Mouse (Mus musculus) hindbrain, embryonic 14.5 days (tissue): Measurements from ENCODE around the gene Polrmt. TPM values are rescaled to one million over a fixed set of nuclear protein-coding genes. Genes with fewer than 3 reads are reported as not detected.

Source experiments
- ATAC-seq: fragments of 200-750 bp; cut with Nextera tagmentation; 2 replicates; pipeline ENCODE4 v1.8.0; 2017; ENCODE audit warnings: moderate number of reproducible peaks, mild to moderate bottlenecking, moderate TSS enrichment, moderate library complexity; ENCODE audit not compliant: low FRiP score
- DNase-seq: peaks from one replicate; pipeline ENCODE4 v3.0.0-alpha.2; 2015; ENCODE audit warnings: low spot score
- H3K27ac ChIP-seq: fragments of 300-500 bp; sonication (generic); 2 replicates; pipeline ENCODE4 v1.5.1; 2014; ENCODE audit warnings: mild to moderate bottlenecking, moderate library complexity
- H3K27me3 ChIP-seq: fragments of 300-500 bp; sonication (generic); 2 replicates; pipeline ENCODE4 v1.6.1; 2014; ENCODE audit warnings: mild to moderate bottlenecking, low read length, mixed read lengths; ENCODE audit not compliant: control insufficient read depth, insufficient read depth
- H3K36me3 ChIP-seq: fragments of 300-500 bp; sonication (generic); replicated peaks from 2 replicates; pipeline ENCODE4 v1.6.1; 2014; ENCODE audit not compliant: control insufficient read depth, insufficient read depth
- H3K4me1 ChIP-seq: fragments of 300-500 bp; sonication (generic); replicated peaks from 2 replicates; pipeline ENCODE4 v1.6.1; 2014; ENCODE audit warnings: antibody characterized with exemption, low read length, mixed read lengths; ENCODE audit not compliant: control insufficient read depth, insufficient read depth
- H3K4me2 ChIP-seq: fragments of 300-500 bp; sonication (generic); replicated peaks from 2 replicates; pipeline ENCODE4 v1.6.1; 2014; ENCODE audit warnings: mild to moderate bottlenecking, moderate library complexity
- H3K4me3 ChIP-seq: fragments of 300-500 bp; sonication (generic); replicated peaks from 2 replicates; pipeline ENCODE4 v1.5.1; 2014; ENCODE audit warnings: mild to moderate bottlenecking, low read length
- H3K9ac ChIP-seq: fragments of 300-500 bp; sonication (generic); 2 replicates; pipeline ENCODE4 v1.6.1; 2014
- H3K9me3 ChIP-seq: fragments of 300-500 bp; sonication (generic); 2 replicates; pipeline ENCODE4 v1.6.1; 2016; ENCODE audit warnings: low read length; ENCODE audit not compliant: control insufficient read depth
- WGBS: fragments of 180-500 bp; shearing (Covaris S2); extraction: QIAGEN DNeasy Blood & Tissue Kit; methylation state at CpG from one replicate; pipeline ENCODE4 v1.1.7; 2014; 5-methylcytosine and 5-hydroxymethylcytosine counted together
- polyA plus RNA-seq: library from polyadenylated mRNA; unstranded; fragments of >200 nt; fragmentation: Nextera tagmentation; extraction: Ambion mirVana; gene quantifications from 2 replicates; pipeline ENCODE4 v1.2.1, GENCODE M21; 2014

Gene Polrmt
- polyA plus RNA-seq, 1 experiment from 2014 or later, result 32.8 TPM

DNA sequence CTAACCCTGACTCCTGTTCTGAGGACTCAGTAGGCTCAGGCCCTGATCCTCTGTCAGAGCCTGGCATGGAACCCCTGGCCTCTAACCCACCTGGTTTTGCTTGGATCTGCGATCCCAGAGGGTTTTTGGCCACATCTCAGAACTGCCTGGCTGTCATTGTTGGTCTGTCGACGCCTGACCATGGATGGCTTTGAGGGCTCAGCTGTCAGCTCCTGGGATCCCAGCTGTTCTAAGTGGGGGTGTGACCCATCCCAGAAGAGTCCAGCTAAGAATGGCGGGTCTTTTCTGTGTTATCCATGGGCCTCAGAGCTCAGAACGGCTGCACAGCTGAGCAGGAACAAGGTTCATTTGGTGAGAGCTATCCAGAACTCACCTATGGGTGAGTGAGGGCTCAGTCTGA is 25.3 kb downstream of the Polrmt start:
- Histone ChIP-seq H3K27ac (no peak overlapping the region), H3K27me3 (peaks cover 27% of the 10 kb centered on the region), H3K9me3 (no peaks in the 10 kb centered on the region), H3K4me2 (no peak overlapping the region), H3K4me1 (peaks cover 15% of the 10 kb centered on the region), H3K4me3 (no peak overlapping the region), H3K36me3 (no peaks in the 10 kb centered on the region), H3K9ac (no peak overlapping the region)
- WGBS, result 54% methylated on average over 5 of the region's 5 CpGs
- no peak for DNase-seq
- ATAC-seq, result no peak

DNA sequence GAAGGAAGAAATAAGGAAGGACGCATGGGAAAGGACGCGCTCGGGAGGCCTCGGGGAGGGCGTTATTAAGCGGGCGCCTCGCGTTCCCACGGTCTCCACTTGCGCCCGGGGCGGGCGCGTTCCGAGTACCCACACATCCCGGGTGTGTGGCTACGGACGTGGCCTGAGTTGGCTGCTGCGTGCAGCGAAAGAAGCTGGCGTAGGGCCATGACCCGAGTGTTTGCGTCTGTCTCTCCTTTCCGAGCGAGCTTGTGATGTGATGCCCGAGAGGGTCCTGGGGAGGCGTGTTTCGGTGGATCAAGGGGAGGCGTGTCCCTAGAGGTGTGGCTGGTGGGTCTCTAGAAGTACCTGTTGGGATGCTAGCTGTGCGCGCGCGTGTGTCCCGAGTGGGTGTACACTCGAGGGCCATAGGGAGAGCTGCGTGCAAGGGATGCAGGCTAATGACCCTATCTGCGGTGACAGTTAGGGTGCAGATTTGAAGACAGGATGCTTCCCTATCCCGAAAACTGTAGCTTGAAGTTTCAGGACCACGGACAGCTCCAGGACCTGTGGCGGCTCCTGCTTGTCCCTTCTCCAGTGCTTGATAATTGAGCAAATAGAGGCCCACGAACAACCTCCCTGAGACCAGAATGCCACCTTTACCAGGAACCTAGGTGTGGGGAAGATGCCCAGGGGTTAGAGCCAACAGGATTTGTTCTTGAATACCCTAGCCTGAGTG is 28.6 kb downstream of the Polrmt start:
- H3K9me3 ChIP-seq, result no peaks in the 10 kb centered on the region
- H3K27ac ChIP-seq, result no peak overlapping the region
- ATAC-seq, result no peak
- H3K4me3 ChIP-seq, result peak overlapping the region; percentile 71
- peak overlapping the region; percentile 77 for H3K9ac ChIP-seq
- WGBS, result 5% methylated on average over 43 of the region's 43 CpGs
- peaks cover 15% of the 10 kb centered on the region for H3K4me1 ChIP-seq
- H3K27me3 ChIP-seq, result peaks cover 43% of the 10 kb centered on the region
- H3K4me2 ChIP-seq, result peak overlapping the region; percentile 91
- peak; percentile 65 for DNase-seq
- 0 out of 2 replicates have a peak, but pooled peaks cover 1% of the 10 kb centered on the region for H3K36me3 ChIP-seq

DNA sequence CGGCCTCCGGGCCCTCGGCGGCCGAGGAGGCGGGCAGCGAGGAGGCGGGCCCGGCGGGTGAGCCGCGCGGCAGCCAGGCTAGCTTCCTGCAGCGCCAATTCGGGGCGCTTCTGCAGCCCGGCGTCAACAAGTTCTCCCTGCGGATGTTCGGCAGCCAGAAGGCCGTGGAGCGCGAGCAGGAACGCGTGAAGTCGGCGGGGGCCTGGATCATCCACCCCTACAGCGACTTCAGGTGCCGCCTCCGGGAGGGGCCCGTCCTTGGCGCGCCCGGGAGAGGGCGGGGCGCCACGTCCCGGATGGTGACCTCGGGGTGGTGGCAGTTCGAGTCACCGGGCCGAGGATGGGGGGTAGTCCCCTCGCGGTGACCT is 29.4 kb downstream of the Polrmt start:
- peak overlapping the region; percentile 91 for H3K4me2 ChIP-seq
- peaks cover 7% of the 10 kb centered on the region for H3K36me3 ChIP-seq
- H3K4me1 ChIP-seq, result peaks cover 15% of the 10 kb centered on the region
- H3K9ac ChIP-seq, result peak overlapping the region; percentile 77
- under 1% methylated on average over 39 of the region's 44 CpGs for WGBS
- H3K9me3 ChIP-seq, result no peaks in the 10 kb centered on the region
- peak overlapping the region; percentile 71 for H3K4me3 ChIP-seq
- ATAC-seq (no peak; the same call in 1 of the 2 replicates), DNase-seq (no peak)
- peak overlapping the region; percentile 47 for H3K27ac ChIP-seq
- H3K27me3 ChIP-seq, result peaks cover 43% of the 10 kb centered on the region

DNA sequence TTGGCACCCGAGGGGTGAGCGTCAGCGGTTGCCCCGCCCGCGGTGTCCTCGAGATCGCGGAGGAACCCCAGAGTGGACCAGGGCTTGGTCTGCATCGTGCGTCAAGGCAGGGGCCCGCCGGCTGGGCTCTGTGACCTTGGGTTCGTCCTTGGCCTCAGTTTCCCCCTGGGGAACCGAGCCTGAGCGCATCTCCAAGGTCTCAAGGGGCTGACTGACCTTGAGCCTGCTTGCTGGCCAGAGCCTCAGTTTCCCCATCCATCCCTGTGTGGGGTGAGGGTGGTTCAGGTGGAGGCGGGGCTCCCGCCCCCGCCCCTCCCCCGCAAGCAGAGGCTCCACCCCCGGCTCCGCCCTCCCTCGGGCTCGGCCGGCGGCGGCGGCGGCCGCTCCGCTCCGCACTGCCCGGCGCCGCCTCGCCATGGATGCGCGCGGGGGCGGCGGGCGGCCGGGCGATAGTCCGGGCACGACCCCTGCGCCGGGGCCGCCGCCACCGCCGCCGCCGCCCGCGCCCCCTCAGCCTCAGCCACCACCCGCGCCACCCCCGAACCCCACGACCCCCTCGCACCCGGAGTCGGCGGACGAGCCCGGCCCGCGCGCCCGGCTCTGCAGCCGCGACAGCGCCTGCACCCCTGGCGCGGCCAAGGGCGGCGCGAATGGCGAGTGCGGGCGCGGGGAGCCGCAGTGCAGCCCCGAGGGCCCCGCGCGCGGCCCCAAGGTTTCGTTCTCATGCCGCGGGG is 30.0 kb downstream of the Polrmt start, which contains the start of gene Hcn2:
Gene Hcn2, plus strand, starts transcription at position 381 of the 734 bp plus-strand sequence.
- Histone ChIP-seq H3K4me2 (peak within 1 kb of the TSS; percentile 91), H3K27me3 (peaks cover 43% of the 10 kb centered on the region), H3K27ac (peak within 1 kb of the TSS; percentile 47), H3K36me3 (peaks cover 13% of the 10 kb centered on the region), H3K9ac (peak within 1 kb of the TSS; percentile 77), H3K4me3 (peak within 1 kb of the TSS; percentile 71), H3K9me3 (no peaks in the 10 kb centered on the region), H3K4me1 (peaks cover 15% of the 10 kb centered on the region)
- ATAC-seq (peak; percentile 67), DNase-seq (peak; percentile 54)
- 2% methylated on average over 64 of the region's 91 CpGs for WGBS

DNA sequence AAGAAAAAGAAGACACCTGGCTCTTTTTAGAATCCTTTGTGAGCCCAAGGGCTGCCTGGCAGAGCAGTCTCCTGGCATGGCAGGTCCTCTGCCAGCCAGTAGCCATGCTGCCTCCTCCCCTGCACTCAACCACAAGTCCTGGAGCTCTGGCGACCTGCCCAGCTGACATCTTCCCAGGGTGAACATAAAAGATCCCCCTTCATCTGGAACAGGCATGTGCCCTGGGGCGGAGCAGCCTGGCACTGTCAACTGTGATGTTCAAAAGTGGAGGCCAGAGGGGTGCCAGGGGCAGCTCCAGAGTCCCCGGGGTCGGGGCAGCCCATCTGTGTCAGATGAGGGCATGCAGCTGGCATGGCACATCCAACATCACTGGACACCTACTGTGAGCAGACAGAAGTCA is 31.4 kb downstream of the Polrmt start:
- ATAC-seq (no peak), DNase-seq (no peak)
- H3K36me3 ChIP-seq, result peaks cover 27% of the 10 kb centered on the region
- H3K9ac ChIP-seq, result no peak overlapping the region
- H3K9me3 ChIP-seq, result no peaks in the 10 kb centered on the region
- H3K27ac ChIP-seq, result no peak overlapping the region
- WGBS, result 59% methylated on average over 4 of the region's 4 CpGs
- no peak overlapping the region for H3K4me2 ChIP-seq
- no peak overlapping the region for H3K4me3 ChIP-seq
- peaks cover 15% of the 10 kb centered on the region for H3K4me1 ChIP-seq
- H3K27me3 ChIP-seq, result peaks cover 43% of the 10 kb centered on the region

DNA sequence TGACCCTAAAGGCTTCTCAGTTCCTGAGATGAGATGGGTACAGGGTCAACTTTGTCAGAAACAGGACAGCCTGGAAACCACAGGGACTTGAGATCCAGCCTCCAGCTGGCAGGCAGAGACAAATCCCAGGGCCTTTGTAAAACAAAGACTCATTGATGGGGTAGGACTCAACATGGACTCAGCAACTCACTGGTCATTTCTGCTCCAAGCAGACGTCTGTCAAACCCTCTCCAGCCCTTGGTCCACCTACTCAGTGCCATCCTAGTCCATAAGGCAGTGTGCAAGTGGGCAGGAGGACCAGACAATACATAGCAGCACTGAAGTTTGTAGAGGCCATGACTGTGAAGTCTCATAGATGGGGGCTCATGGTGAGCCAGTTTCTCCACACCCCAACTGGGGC is 33.2 kb downstream of the Polrmt start:
- WGBS, result 37% methylated on average over 1 of the region's 1 CpGs
- Histone ChIP-seq H3K27ac (no peak overlapping the region), H3K9ac (no peak overlapping the region), H3K4me3 (no peak overlapping the region), H3K4me2 (no peak overlapping the region), H3K27me3 (peaks cover 34% of the 10 kb centered on the region), H3K9me3 (no peaks in the 10 kb centered on the region), H3K4me1 (peaks cover 15% of the 10 kb centered on the region), H3K36me3 (peaks cover 41% of the 10 kb centered on the region)
- ATAC-seq, result no peak
- DNase-seq, result no peak

DNA sequence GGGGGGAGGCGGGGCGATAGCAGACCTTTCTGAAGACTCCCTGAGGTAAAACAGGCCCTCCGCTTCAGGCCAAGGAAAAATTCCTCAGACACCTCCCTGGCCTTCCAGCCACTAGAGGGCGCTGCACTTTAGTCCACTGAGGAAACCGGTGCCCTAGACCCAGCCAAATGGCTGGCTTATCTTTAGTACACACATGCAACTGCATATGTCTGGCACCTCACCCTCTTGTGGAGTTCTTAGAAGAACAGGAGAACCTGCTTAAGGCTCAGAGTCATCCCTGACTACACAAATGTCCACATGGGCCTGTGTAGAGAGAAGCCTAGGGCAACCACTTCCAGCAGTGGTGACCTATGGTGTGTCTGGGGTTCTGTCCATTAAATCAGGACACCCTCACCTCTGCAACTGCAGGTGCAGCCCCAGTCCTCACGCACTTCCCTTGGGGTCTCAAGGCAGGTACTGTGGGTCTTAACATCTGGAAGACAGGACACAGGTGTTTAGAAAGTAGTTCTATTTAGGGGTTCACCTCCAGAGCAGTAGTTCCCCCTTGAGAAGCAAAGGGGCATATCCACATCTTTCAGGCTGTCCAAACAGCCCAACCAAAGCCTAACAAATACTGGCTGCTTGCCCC is 33.8 kb downstream of the Polrmt start:
- Histone ChIP-seq H3K9ac (no peak overlapping the region), H3K27me3 (peaks cover 29% of the 10 kb centered on the region), H3K9me3 (no peaks in the 10 kb centered on the region), H3K36me3 (peaks cover 41% of the 10 kb centered on the region), H3K4me3 (no peak overlapping the region), H3K27ac (no peak overlapping the region), H3K4me2 (no peak overlapping the region), H3K4me1 (peaks cover 12% of the 10 kb centered on the region)
- WGBS, result 11% methylated on average over 6 of the region's 6 CpGs
- DNase-seq (peak; percentile 75), ATAC-seq (0 out of 2 replicates have a peak, but pooled peaks have one; percentile 9)

DNA sequence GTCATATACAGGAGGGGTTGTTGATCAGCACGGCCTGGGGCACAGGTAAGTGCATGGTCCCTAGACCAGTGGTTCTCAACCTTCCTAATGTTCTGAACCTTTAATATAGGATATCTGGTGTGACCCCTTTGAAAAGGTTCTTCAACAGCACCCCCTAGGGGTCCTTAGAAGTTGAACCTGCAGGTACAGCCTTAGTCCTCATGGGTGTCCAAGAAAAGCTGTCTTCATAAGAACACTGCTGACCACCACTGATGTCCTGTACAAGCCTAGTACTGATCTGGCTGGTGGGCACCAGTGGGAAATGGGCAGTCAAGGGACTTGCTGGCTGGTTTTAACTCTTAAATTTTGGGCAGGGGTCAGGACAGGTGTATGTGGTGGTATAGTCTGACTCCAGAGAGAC is 34.4 kb downstream of the Polrmt start:
- peaks cover 41% of the 10 kb centered on the region for H3K36me3 ChIP-seq
- H3K4me1 ChIP-seq, result peaks cover 13% of the 10 kb centered on the region
- H3K4me3 ChIP-seq, result no peak overlapping the region
- H3K9ac ChIP-seq, result no peak overlapping the region
- no peak overlapping the region for H3K27ac ChIP-seq
- H3K4me2 ChIP-seq, result no peak overlapping the region
- ATAC-seq (0 out of 2 replicates have a peak, but pooled peaks have one; percentile 5), DNase-seq (no peak)
- no peaks in the 10 kb centered on the region for H3K9me3 ChIP-seq
- peaks cover 23% of the 10 kb centered on the region for H3K27me3 ChIP-seq
- 96% methylated on average over 1 of the region's 1 CpGs for WGBS

DNA sequence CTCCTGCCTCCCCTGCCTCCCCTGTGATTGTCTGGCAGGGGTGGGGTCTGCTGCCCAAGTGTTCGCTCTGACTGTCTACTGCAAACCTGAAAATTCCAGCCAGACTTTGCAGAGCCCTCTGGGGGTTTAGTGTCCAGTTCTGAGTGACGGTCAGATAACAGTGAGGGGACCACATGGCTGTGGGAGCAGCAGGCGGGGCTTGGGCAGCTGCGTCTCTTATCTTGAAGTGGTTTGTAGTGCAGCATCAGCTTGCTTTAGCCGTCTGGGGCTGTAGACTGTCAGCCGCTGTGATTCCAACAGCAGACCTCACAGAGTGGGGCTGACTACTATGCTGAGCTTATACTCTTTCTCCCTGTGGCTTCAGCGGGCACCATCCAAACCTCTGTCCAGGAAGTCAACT is 37.1 kb downstream of the Polrmt start:
- Histone ChIP-seq H3K27me3 (no peaks in the 10 kb centered on the region; the same call in 1 of the 2 replicates), H3K9me3 (no peaks in the 10 kb centered on the region), H3K9ac (no peak overlapping the region), H3K36me3 (peaks cover 41% of the 10 kb centered on the region), H3K4me1 (peaks cover 29% of the 10 kb centered on the region), H3K27ac (no peak overlapping the region), H3K4me2 (no peak overlapping the region), H3K4me3 (no peak overlapping the region)
- ATAC-seq (no peak), DNase-seq (no peak)
- 84% methylated on average over 7 of the region's 7 CpGs for WGBS
